Mouse (Mus musculus): Measurements from ENCODE around the gene Tomm6.

- TF ChIP-seq GATA1 (IDR thresholded peaks at IDR 0.05; ENCODE audit: low read length) (no peak), TAL1 (IDR thresholded peaks at IDR 0.05; ENCODE audit: low read length) (no peak)
These were observed 23.7 kb downstream of the Tomm6 start for GRCm38 (mm10) chr17:47664474-47664873.

Measured in erythroblast, embryonic 14.5 days (primary cell).